Mouse (Mus musculus): ENCODE data around the gene Pycr1.

Pycr1 gene

GRCm38 (mm10) chr11:120627468-120628300, 15.9 kb downstream of the Pycr1 start:
- DNase-seq (ENCODE audit: low spot score in 2 of 2), result no peak

DNA sequence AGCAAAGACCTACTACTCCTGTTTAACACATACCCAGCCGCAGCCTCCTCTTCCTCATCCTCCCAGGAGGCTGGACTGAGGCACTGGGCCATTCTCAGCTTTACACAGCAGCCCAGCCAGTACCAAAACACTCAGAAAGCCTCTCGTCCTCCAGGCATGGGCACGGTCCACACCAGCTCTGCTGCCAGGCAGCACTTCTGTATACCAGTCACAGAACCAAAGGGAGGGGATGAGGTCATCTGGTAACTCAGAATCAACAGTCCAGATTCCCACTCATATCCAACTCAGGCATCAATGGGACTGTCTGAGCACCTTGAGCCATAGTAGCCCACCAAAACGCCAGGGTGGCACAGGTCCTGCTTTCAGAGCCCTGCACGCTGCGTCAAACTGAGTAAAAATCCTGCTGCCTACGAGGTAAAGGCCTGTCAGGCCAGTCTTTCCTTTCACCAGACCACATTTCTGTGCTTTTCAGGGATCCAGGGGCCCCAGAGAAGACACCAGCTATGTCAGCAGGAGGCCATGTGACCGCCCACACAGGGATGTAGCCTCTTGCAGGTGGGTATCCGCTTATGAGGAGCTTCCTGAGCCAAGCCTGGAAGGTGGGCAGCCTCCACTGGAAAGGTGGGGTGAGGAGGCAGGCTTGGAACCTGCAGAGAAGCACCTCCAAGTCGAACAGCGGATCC, 16.6 kb downstream of the Pycr1 start:
- DNase-seq (ENCODE audit: low spot score in 2 of 2), result no peak

DNA sequence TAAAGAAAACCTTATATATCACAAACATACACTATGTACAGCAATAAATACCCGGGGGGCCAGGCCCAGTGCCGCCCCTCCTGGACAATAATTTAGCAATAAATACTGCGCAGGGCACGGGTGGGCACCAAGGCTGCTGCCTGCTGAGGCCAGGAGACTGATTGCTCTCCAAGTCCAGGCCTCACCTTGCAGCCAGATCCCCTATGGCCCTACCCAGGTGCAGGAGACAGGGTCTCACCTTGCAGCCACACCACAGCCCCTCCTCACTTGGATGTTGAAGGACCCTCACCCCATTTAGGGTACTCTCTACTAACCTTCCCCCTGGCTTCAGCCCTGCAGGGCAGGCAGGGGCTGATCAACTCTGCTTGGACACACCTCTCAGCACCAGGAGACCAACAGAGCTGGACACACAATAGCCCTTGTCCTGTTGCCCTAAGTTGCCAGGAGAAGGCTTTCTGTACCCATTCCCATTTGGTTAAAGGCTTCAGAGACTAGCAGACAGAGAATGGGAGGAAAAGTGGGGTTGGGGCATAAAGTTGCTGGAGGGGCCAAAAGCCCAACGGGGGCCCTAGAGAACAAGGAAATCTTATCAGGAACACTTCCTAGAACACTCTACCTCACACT, 18.3 kb downstream of the Pycr1 start, which contains the start of gene Sirt7:
Sirt7 (minus strand) TSS at position 89 of the 624 bp plus-strand sequence.
- DNase-seq (ENCODE audit: low spot score in 2 of 2), result no peak

- DNase-seq (ENCODE audit: low spot score in 2 of 2), result peak; percentile 75 to 82
These were observed 18.9 kb downstream of the Pycr1 start for GRCm38 (mm10) chr11:120624680-120625111.

DNA sequence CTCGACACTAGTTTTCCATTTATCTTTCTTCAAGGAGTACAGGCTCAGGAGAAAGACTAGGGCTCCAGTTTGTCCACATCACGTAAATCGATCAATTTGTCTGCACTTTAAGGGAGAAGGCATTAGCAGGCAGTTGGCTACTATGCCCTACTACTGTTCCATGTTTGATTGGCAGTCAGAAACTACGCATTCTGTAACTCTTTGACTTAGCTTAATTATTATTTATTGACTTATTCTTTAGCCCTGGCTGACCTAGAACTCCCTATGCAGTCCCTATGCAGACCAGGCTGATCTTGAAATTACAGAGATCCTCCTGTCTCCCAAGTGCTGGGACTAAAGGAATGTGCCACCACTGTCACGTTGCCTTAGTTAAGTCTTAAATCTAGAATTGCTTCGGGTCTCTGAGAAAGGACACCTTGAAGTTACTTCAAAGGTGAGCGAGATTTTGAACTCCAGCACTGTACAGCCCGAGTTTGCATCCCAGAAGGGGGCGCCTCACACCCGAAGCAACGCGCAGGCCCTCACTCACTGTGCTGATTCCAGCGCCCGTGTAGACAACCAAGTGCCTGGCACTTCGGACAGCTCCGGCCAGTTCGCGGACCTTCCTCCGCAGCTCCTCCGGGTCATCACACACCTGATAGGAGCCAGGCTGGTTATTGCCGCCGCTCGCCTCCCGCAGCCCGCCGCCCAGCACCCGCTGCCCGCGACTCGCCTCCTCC, 19.4 kb downstream of the Pycr1 start:
- peak in 1 of 2 experiments; percentile 66 for DNase-seq (ENCODE audit: low spot score in 2 of 2)

DNA sequence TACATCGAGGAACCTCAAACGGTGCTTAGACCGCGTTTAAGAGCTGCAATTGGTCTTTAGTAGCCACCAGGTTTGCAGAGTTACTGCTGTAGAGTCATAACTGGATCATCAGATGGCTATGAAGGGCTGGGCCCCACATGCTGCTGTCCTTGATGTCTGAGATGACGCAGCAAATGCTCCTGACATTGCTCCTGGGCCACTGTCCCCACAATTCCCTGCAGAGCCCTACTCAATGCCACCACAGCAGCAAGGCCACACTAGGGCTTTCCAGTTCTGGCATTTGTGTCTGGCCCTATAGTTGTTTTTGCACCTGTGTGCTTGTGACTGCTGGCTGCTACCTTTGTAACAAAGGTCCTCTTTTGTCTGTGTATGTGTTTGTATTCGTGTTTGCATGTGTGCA, 20.8 kb downstream of the Pycr1 start:
- no peak for DNase-seq (ENCODE audit: low spot score in 2 of 2)

GRCm38 (mm10) chr11:120620195-120620594, 23.4 kb downstream of the Pycr1 start:
- no peak for DNase-seq (ENCODE audit: low spot score in 2 of 2)

GRCm38 (mm10) chr11:120618619-120619535, 24.7 kb downstream of the Pycr1 start:
- DNase-seq (ENCODE audit: low spot score in 2 of 2), result no peak

- peak; percentile 87 to 91 for DNase-seq (ENCODE audit: low spot score in 2 of 2)
These were observed 26.0 kb downstream of the Pycr1 start, which contains the start of gene Pcyt2 for GRCm38 (mm10) chr11:120617519-120618112. Pcyt2 (minus strand) TSS chr11:120617936.

- DNase-seq (ENCODE audit: low spot score in 2 of 2), result no peak
These were observed 26.8 kb downstream of the Pycr1 start for GRCm38 (mm10) chr11:120616617-120617294.

DNA sequence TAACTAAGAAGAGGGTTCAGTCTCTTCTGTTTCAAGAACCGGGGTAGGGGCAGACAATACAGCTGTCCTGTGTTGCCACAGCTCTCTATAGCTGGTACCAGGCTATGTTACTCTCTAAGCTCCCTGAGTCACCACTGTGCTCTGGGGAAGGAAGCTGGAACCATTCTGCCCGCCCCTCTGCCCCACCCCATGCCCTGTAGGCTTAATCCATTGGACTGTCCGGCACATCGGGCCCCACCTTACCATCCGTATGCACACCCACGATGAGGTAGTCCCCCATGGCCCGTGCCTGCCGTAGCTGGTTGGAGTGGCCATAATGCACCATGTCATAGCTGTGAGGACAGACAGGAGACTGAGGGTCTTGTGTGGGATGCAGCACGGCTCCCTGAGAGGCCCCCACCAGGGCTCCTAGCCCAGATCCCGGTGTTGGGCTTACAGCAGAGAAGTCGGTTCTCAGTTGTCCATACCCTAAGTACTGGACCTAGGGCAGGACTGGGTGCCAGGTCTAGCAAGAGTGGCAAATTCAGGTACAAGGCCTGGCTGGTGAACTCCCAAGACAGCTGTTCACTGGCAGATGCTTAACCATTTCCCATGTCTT, 27.9 kb downstream of the Pycr1 start:
- no peak for DNase-seq (ENCODE audit: low spot score in 2 of 2)

DNA sequence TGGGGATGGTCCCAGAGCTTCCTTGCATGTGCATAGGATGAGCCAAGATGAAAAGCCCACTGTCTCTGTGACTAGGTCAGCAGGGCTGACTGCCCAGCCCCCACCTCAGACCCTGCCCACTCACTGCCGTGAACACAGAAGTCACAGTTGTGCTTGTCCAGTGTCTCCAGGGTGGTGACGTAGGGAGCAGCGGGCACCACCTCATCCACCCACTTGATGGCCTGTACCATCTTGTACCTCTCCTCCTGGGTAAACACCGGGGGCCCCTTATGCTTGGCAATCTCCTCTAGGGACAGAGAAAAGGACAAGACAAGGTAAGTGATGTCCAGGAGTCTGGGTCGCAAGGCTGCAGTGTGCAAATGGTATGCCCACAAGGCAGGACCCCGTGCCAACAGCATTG, 28.4 kb downstream of the Pycr1 start:
- no peak for DNase-seq (ENCODE audit: low spot score in 2 of 2)

DNA sequence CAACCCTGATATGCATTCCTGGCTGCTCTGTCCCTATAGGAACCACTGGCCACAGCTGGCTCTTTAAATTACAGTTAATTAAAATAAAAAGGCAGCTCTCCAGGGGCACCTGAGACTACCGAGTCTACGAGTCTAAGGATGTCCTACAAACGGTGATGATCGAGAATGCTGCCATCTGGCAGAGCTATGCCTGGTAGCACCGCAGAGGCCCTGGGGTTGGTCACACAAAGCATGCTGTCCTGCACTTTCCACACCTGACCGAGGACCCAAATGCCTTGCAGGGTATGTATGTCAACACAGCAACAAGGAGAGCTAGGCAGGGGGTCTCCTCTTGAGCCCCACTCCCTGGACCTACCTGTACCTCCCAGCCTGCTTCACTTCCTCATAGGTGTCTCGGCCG, 29.6 kb downstream of the Pycr1 start:
- DNase-seq (ENCODE audit: low spot score in 2 of 2), result no peak

DNA sequence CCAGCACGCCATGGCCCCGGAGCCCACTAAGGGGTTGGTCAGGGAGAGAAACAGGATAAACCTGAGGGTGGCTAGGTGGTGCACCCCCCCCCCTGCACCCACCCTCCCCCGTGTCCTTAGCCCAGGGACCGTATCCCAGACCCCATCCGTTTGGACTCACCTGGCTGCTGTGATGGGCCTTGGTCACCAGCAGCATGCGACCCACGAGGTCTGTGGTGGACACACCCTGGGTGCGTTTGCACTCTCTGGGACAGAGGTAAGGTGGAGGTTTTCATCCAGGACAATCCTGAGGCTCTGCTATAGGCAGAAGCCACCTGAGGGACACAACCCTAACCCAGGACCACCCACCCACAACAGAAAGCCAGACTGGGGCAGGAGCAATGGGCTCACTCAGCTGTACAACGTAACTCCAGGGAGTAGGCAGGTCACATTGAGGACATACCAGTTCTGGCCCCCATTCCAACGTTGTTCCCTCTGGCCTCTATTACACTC, 30.0 kb downstream of the Pycr1 start:
- no peak for DNase-seq (ENCODE audit: low spot score in 2 of 2)

DNA sequence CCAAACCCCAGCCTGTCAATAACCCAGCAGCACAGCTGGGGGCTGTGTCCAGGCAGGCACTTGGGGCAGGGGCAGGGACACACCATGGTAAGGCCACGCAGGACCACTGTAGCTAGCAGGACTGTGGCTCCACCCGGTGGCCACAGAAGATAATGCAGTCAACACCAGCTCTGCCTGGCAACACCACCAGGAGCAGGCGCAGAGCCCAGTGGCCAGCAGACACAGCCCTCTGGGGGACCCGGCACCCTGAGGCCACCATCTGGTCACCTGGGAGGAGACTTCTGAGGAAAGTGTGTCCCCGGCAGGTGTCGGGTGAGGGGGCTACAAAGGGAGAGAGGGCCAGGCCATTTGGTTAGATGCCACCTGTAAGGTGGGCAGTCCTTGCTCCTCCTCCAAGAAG, 30.8 kb downstream of the Pycr1 start:
- peak in 1 of 2 experiments; percentile 64 for DNase-seq (ENCODE audit: low spot score in 2 of 2)

DNA sequence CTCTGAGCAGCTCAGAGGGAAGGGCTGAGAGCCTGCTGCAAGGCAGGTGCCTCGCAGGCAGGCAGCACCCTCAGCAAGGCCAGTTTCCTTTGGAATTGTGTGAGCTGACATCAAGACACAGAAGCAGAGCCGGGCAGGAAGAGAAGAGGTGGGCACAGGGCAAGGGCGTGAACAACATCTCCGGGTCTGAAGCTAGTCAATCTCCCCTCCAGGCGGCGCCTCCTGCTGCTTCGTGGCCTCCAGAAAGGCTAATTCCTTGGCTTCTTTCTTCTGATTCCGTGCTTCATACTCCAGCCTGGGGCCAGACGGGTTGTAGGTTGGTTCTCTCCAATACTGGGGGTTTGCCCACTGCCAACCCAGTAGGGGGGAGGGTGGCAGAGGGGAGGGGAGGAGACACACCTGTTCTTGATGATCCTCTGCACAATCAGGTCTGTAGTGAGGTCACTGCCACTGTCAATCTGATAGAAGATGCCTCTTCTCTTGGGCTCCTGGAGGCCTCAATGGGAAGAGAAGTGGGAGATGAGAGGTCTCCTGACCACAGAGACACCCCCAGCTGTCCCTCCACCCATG, 33.0 kb downstream of the Pycr1 start:
- no peak for DNase-seq (ENCODE audit: low spot score in 2 of 2)

DNA sequence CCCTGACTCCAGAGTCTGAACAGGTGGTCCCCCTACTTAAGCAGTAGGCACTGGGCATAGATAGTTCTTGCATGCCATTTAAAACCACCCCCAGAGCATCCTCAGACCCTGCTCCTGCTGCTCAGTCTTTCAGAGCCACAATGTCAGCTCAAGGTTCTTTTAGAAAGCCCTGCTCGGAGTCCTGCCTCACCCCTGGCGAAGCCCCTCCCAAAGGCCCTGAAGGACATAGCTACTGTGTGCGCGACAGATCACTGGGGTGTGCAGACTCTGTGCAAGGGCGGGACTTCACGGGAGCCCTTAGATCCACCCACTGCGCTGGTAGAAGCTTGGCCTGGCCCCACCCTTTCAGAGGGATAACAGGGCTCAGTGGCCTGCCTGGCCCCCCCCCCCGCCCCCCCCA, 34.3 kb downstream of the Pycr1 start:
- DNase-seq (ENCODE audit: low spot score in 2 of 2), result no peak

GRCm38 (mm10) chr11:120608241-120609034, 35.1 kb downstream of the Pycr1 start, which contains the start of gene Npb:
Npb (plus strand) TSS chr11:120608477.
- DNase-seq (ENCODE audit: low spot score in 2 of 2), result no peak

All from frontal cortex, postnatal 10 days (tissue).